40 mouse cellular contexts compared by ENCODE assay signal in the genomic region with DNA sequence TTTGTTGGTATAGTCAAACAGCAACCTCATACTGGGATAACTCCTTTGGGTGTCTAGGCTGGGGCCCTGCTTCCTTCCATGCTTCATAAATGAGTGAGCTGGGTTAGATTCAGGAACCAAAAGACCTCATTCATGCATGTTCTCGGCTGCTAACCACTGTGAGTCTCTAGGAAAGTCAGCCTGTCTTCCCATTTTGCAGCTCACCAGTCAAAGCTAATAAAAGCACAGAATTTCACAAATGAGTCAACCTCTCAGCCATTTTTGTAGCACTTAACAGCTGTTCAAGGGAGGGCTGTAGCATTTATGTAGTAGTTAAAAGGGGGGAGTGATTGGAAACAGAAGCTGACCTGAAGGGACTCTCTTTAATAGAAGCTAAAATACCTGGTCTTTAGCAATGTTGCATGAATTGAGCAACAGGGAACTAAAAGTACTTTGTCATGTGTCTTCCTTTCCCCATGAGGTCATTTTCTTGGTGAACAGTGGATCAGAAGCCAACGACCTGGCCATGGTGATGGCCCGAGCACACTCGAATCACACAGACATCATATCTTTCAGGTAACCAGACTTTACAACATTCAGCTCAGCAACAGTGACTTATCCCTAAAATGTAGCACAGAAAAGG. TPM values are rescaled to one million over a fixed set of nuclear protein-coding genes. Genes with fewer than 3 reads are reported as not detected.
A peak's percentile ranks its signal among the peaks of the same experiment; 100 is the strongest.
DNase-seq lines count a peak whose midpoint lies in the region.
"Had no signal": no experiment of that assay in that cellular context is flagged by ENCODE, and none has a peak within 500 bp of the region (broad histone marks: within the 10 kb centered on the region; RNA-seq: fewer than 3 reads in every experiment).

No protein-coding gene starts in this region.

- intact Hi-C loops in left cerebral cortex, postnatal 25 days (cut with DNase I): no loop called here
- intact Hi-C loops in heart, postnatal 10 days (cut with DNase I): no loop called here

- DNase-seq in adrenal gland, adult 2 months: peak; percentile 9
- DNase-seq in adrenal gland, adult 18-20 months (ENCODE audit: low spot score in 2 of 2): no peak
- peak; percentile 7 to 70 for DNase-seq in left cerebral cortex, postnatal 25 days (ENCODE audit: low spot score in 2 of 2)
- DNase-seq in left cerebral cortex, adult 11 months (ENCODE audit: low spot score): no peak
- peak; percentile 22 for DNase-seq in right cerebral cortex, adult 18-20 months
- no peak for DNase-seq in right cerebral cortex, postnatal 14 days
- peak; percentile 26 for DNase-seq in telencephalon, adult 2 months (ENCODE audit: low read depth, low spot score)
- DNase-seq in heart, postnatal 10 days: no peak
- DNase-seq: adrenal gland, postnatal 14 days; cerebellum, adult 11-12 months; cerebellum, postnatal 10 days; gastrocnemius, postnatal 10 days; heart, postnatal 36 days; kidney, adult 2 months; kidney, postnatal 36 days; lung, adult 2 months; lung, postnatal 10 days; right cerebral cortex, postnatal 4 days; thymus, adult 2 months had no signal

RNA-seq across cellular contexts. Expression of gene Agxt2, which starts 20.1 kb away (rescaled TPM):
- 1 to 10 TPM in 1 of 2 experiments, under 1 TPM in 1; 0.73 to 4.5 TPM for total RNA-seq in adrenal gland, adult 2 months (2021)
- 0.50 and 1.3 TPM in 2 replicates for polyA plus RNA-seq in adrenal gland, adult 2 months (2012; rRNA removed)
- total RNA-seq in adrenal gland, adult 18-20 months (2021): 1 to 10 TPM; 1.1 to 6.8 TPM
- total RNA-seq in left cerebral cortex, postnatal 25 days (2021): not detected
- total RNA-seq in heart, postnatal 10 days (2021): not detected
- total RNA-seq: common myeloid progenitor, adult 5-6 weeks; gastrocnemius, postnatal 10 days; heart, adult 8-10 months; heart, postnatal 36 days; hindbrain, postnatal 0 days; left cerebral cortex, adult 18-20 months; megakaryocyte-erythroid progenitor cell, adult 5-6 weeks had no signal
- polyA plus RNA-seq: C2C12; embryonic facial prominence, embryonic 13.5 days; forebrain, embryonic 10.5 days; forebrain, embryonic 15.5 days; G1E; heart, embryonic 15.5 days; hindbrain, embryonic 12.5 days; hindbrain, postnatal 0 days; limb, embryonic 14.5 days; lung, adult 2 months; macrophage; midbrain, embryonic 13.5 days; neural tube, embryonic 14.5 days; spleen, adult 2 months; stomach, postnatal 0 days; thymus, adult 2 months had no signal

RNA-seq across cellular contexts. Expression of gene Gm21973, which starts 53.3 kb away (rescaled TPM):
- total RNA-seq in adrenal gland, adult 2 months (2021): 1 to 10 TPM in 1 of 2 experiments, not detected in 1; 1.3 TPM
- polyA plus RNA-seq in adrenal gland, adult 2 months (2012; rRNA removed): not detected in 2 replicates
- not detected for total RNA-seq in adrenal gland, adult 18-20 months (2021)
- total RNA-seq in left cerebral cortex, postnatal 25 days (2021): not detected
- total RNA-seq in heart, postnatal 10 days (2021): not detected
- total RNA-seq: common myeloid progenitor, adult 5-6 weeks; G1E; gastrocnemius, postnatal 10 days; heart, adult 8-10 months; heart, postnatal 36 days; hindbrain, postnatal 0 days; left cerebral cortex, adult 18-20 months; megakaryocyte-erythroid progenitor cell, adult 5-6 weeks had no signal
- polyA plus RNA-seq: C2C12; embryonic facial prominence, embryonic 13.5 days; forebrain, embryonic 10.5 days; forebrain, embryonic 15.5 days; G1E; gonadal fat pad, adult 2 months; heart, embryonic 15.5 days; hindbrain, embryonic 12.5 days; hindbrain, postnatal 0 days; intestine, embryonic 15.5 days; kidney, adult 2 months; kidney, embryonic 16.5 days; limb, embryonic 14.5 days; lung, adult 2 months; macrophage; midbrain, embryonic 13.5 days; neural tube, embryonic 14.5 days; spleen, adult 2 months; stomach, postnatal 0 days; thymus, adult 2 months had no signal

Comparison
In these comparisons a context has a peak if more than half of its experiments do, and no peak if none do; other contexts are left out.
1. DNase-seq: peak in adrenal gland, adult 2 months (single experiment), left cerebral cortex, postnatal 25 days (2 of 2), right cerebral cortex, adult 18-20 months (single experiment) and telencephalon, adult 2 months (single experiment); none in adrenal gland, adult 18-20 months (0 of 2), left cerebral cortex, adult 11 months (single experiment), right cerebral cortex, postnatal 14 days (single experiment) and heart, postnatal 10 days (0 of 2).